Mouse (Mus musculus): Measurements from ENCODE around the gene Gm14325. TPM values are rescaled to one million over a fixed set of nuclear protein-coding genes. Genes with fewer than 3 reads are reported as not detected.
"Not testable (repeated sequence)": the region's sequence is repeated elsewhere in the genome, so short reads cannot be mapped to it uniquely, and the experiment has no call there.

Gm14325 gene
- 42.6 and 43.9 TPM in 2 replicates for polyA plus RNA-seq (2014; fragmentation: Nextera tagmentation; extraction: Ambion mirVana)

DNA sequence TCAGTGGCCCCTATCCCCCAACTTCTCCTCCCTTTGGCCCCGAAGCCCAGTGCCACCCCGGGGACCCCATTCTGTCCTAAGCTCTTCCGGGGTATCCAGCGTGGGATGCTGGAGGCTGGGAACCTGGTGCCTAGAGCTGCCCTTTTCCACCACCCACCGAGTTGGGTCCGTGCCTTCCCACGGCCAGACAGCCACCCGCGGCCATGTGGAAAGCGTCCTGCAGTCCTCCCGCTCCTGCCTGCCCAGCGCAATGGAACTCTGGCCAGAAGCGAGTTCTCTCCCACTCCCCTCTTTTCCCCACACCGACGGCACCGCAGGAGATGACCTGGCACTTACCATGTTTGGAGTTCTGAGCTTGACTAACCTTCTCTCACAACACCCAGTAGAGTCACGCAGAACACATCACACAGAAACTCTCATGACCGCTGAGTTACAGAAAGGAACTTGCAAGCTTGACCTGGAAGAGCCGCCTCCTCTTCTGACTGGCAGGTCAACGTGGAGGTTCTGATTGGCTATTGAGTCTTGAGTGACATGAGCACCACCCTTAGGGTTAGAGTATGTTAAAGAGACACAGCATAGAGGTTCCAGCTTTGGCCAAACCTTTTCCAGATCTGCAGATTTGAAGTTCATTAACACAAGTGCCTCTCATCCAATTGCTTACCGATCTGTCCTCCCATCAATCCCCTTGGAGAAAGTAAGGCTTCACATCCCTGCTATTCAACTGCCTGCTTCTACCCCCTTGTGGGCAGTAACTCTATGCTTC is at the start of gene Gm14325:
Gene Gm14325, minus strand, starts transcription at position 436 of the 763 bp plus-strand sequence.
- WGBS = 2% methylated on average over 17 of the region's 21 CpGs
- H3K27ac ChIP-seq (ENCODE audit: low read length); H3K4me1 ChIP-seq (ENCODE audit: control insufficient read depth, insufficient read depth, low read length); H3K27me3 ChIP-seq (ENCODE audit: control insufficient read depth, insufficient read depth, low read length); H3K9me3 ChIP-seq (ENCODE audit: control insufficient read depth, low read depth, low read length); H3K4me2 ChIP-seq (replicated peaks; ENCODE audit: low read depth, low read length); ATAC-seq (ENCODE audit: insufficient number of reproducible peaks, insufficient read depth, low FRiP score, low read depth); H3K36me3 ChIP-seq (ENCODE audit: control insufficient read depth, insufficient read depth, low read length); H3K9ac ChIP-seq (replicated peaks; ENCODE audit: low read depth, low read length): not testable (repeated sequence)
- peak within 1 kb of the TSS; percentile 31 for H3K4me3 ChIP-seq (ENCODE audit: low read depth, low read length)

- H3K4me3 ChIP-seq (ENCODE audit: low read depth, low read length); H3K9me3 ChIP-seq (ENCODE audit: control insufficient read depth, low read depth, low read length); H3K27me3 ChIP-seq (ENCODE audit: control insufficient read depth, insufficient read depth, low read length); H3K9ac ChIP-seq (replicated peaks; ENCODE audit: low read depth, low read length); H3K27ac ChIP-seq (ENCODE audit: low read length); H3K4me2 ChIP-seq (replicated peaks; ENCODE audit: low read depth, low read length); ATAC-seq (ENCODE audit: insufficient number of reproducible peaks, insufficient read depth, low FRiP score, low read depth); H3K36me3 ChIP-seq (ENCODE audit: control insufficient read depth, insufficient read depth, low read length); H3K4me1 ChIP-seq (ENCODE audit: control insufficient read depth, insufficient read depth, low read length): not testable (repeated sequence)
- 91% methylated on average over 13 of the region's 14 CpGs for WGBS
These were observed 47.6 kb upstream of the Gm14325 start for GRCm38 (mm10) chr2:177887743-177888142.

DNA sequence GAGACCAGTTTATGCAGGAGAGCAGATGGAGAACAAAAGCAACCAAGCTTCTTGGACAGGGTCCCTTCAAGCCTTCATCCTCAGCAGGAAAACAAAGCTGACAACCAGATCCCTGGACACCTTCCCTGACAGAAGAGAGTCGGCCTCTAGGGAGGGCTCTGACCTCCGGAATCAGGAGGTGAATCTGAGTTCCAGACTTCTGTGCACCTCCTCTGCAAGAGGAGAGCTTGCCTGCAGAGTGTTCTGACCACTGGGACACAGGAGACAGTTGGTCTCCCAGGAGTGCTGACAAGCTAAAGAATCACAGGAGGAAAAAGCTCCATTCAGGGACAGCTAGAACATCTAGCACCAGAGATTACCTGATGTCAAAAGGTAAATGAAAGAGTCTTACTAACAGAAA is 22.1 kb upstream of the Gm14325 start:
- not testable (repeated sequence) for H3K27me3 ChIP-seq (ENCODE audit: control insufficient read depth, insufficient read depth, low read length); H3K4me3 ChIP-seq (ENCODE audit: low read depth, low read length); ATAC-seq (ENCODE audit: insufficient number of reproducible peaks, insufficient read depth, low FRiP score, low read depth); H3K27ac ChIP-seq (ENCODE audit: low read length); H3K4me2 ChIP-seq (replicated peaks; ENCODE audit: low read depth, low read length); H3K36me3 ChIP-seq (ENCODE audit: control insufficient read depth, insufficient read depth, low read length); H3K9ac ChIP-seq (replicated peaks; ENCODE audit: low read depth, low read length); H3K4me1 ChIP-seq (ENCODE audit: control insufficient read depth, insufficient read depth, low read length); H3K9me3 ChIP-seq (ENCODE audit: control insufficient read depth, low read depth, low read length)
- WGBS = 76% methylated on average over 2 of the region's 2 CpGs

DNA sequence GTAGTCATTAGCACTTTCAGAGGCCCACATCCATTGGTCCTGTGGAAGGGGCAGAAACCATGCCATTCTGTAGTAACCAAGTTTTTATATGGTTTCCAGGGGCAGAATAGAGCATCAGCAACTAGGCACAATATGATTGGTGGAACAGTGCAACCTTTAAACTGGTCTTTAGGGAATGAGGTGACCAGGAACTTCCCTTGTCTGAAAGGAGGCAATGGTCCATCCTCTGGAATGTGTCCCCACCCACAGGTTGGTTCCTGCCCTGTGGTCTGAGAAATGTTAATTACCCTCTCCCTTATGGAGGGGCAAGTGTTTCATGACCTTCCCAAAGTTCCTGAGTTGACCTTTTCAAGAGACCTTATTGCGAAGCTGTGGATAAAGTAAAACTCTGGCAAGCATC is 3.5 kb upstream of the Gm14325 start:
- ATAC-seq (ENCODE audit: insufficient number of reproducible peaks, insufficient read depth, low FRiP score, low read depth) = not testable (repeated sequence)

GRCm38 (mm10) chr2:177836756-177837155 is 3.4 kb downstream of the Gm14325 start:
- not testable (repeated sequence) for H3K4me3 ChIP-seq (ENCODE audit: low read depth, low read length); H3K9me3 ChIP-seq (ENCODE audit: control insufficient read depth, low read depth, low read length); H3K36me3 ChIP-seq (ENCODE audit: control insufficient read depth, insufficient read depth, low read length); H3K27ac ChIP-seq (ENCODE audit: low read length); H3K27me3 ChIP-seq (ENCODE audit: control insufficient read depth, insufficient read depth, low read length); H3K9ac ChIP-seq (replicated peaks; ENCODE audit: low read depth, low read length); ATAC-seq (ENCODE audit: insufficient number of reproducible peaks, insufficient read depth, low FRiP score, low read depth); H3K4me1 ChIP-seq (ENCODE audit: control insufficient read depth, insufficient read depth, low read length); H3K4me2 ChIP-seq (replicated peaks; ENCODE audit: low read depth, low read length)

More for the DNA sequence above, 3.5 kb upstream of the Gm14325 start:
- not testable (repeated sequence) for H3K4me1 ChIP-seq (ENCODE audit: control insufficient read depth, insufficient read depth, low read length); H3K9me3 ChIP-seq (ENCODE audit: control insufficient read depth, low read depth, low read length); H3K27me3 ChIP-seq (ENCODE audit: control insufficient read depth, insufficient read depth, low read length); H3K36me3 ChIP-seq (ENCODE audit: control insufficient read depth, insufficient read depth, low read length); H3K4me3 ChIP-seq (ENCODE audit: low read depth, low read length); H3K27ac ChIP-seq (ENCODE audit: low read length); H3K9ac ChIP-seq (replicated peaks; ENCODE audit: low read depth, low read length); H3K4me2 ChIP-seq (replicated peaks; ENCODE audit: low read depth, low read length)
- 73% methylated on average over 1 of the region's 1 CpGs for WGBS

DNA sequence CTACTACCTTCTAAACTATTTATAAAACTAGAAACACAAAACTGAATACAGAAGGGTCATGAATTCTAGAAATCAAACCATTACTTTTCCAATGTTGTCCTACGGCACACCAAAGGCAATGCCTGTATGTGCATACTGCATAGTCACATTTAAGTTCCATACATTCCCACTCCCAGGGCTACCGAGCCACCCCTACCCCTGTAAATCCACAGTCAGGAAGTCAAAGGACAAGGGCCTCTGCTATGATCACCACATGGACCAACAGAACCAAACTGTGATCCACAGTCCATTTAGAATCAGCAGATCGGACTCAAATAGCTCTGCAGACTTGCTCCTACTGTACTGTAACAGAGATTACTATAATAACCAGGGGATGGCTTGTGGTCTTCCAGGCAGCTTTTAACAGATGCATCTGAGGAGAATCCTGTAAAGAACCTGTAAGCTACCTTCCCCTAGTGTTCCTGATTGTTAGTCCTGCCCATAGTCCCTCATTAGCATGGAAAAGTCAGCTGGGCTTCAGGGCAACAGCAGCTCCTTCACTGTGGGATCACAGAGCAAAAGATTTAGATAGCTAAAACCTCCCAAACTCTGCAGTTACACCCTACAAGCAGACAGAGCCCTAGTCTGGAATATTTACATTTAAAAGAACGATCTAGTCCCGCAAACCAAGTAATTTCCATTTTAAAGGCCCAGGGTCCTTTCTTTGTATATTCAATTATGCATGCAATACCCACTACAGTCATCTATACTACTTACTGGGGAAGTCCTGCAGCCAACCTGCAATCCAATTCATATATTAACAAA is 4.2 kb downstream of the Gm14325 start:
- ATAC-seq (ENCODE audit: insufficient number of reproducible peaks, insufficient read depth, low FRiP score, low read depth); H3K4me3 ChIP-seq (ENCODE audit: low read depth, low read length); H3K9ac ChIP-seq (replicated peaks; ENCODE audit: low read depth, low read length); H3K27me3 ChIP-seq (ENCODE audit: control insufficient read depth, insufficient read depth, low read length); H3K36me3 ChIP-seq (ENCODE audit: control insufficient read depth, insufficient read depth, low read length); H3K4me2 ChIP-seq (replicated peaks; ENCODE audit: low read depth, low read length); H3K27ac ChIP-seq (ENCODE audit: low read length); H3K9me3 ChIP-seq (ENCODE audit: control insufficient read depth, low read depth, low read length); H3K4me1 ChIP-seq (ENCODE audit: control insufficient read depth, insufficient read depth, low read length): not testable (repeated sequence)
- WGBS = 94% methylated on average over 5 of the region's 5 CpGs

- H3K9ac ChIP-seq (replicated peaks; ENCODE audit: low read depth, low read length); ATAC-seq (ENCODE audit: insufficient number of reproducible peaks, insufficient read depth, low FRiP score, low read depth); H3K4me2 ChIP-seq (replicated peaks; ENCODE audit: low read depth, low read length); H3K4me1 ChIP-seq (ENCODE audit: control insufficient read depth, insufficient read depth, low read length); H3K27ac ChIP-seq (ENCODE audit: low read length); H3K36me3 ChIP-seq (ENCODE audit: control insufficient read depth, insufficient read depth, low read length); H3K9me3 ChIP-seq (ENCODE audit: control insufficient read depth, low read depth, low read length); H3K4me3 ChIP-seq (ENCODE audit: low read depth, low read length); H3K27me3 ChIP-seq (ENCODE audit: control insufficient read depth, insufficient read depth, low read length): not testable (repeated sequence)
- 17% methylated on average over 1 of the region's 5 CpGs for WGBS
These were observed 18.2 kb downstream of the Gm14325 start for GRCm38 (mm10) chr2:177821952-177822351.

GRCm38 (mm10) chr2:177806170-177806569 is 34.0 kb downstream of the Gm14325 start:
- not testable (repeated sequence) for H3K4me3 ChIP-seq (ENCODE audit: low read depth, low read length); H3K9me3 ChIP-seq (ENCODE audit: control insufficient read depth, low read depth, low read length); H3K4me2 ChIP-seq (replicated peaks; ENCODE audit: low read depth, low read length); ATAC-seq (ENCODE audit: insufficient number of reproducible peaks, insufficient read depth, low FRiP score, low read depth); H3K4me1 ChIP-seq (ENCODE audit: control insufficient read depth, insufficient read depth, low read length); H3K36me3 ChIP-seq (ENCODE audit: control insufficient read depth, insufficient read depth, low read length); H3K27me3 ChIP-seq (ENCODE audit: control insufficient read depth, insufficient read depth, low read length); H3K9ac ChIP-seq (replicated peaks; ENCODE audit: low read depth, low read length); H3K27ac ChIP-seq (ENCODE audit: low read length)
- no CpG with 5 or more reads among the region's 2 CpGs for WGBS
